Mouse (Mus musculus): Measurements from ENCODE around the gene Scn5a. TPM values are rescaled to one million over a fixed set of nuclear protein-coding genes. Genes with fewer than 3 reads are reported as not detected.
A peak's percentile ranks its signal among the peaks of the same experiment; 100 is the strongest.

The Scn5a gene
- polyA plus RNA-seq, 1 experiment from 2014 or later: 0.39 TPM

GRCm38 (mm10) chr9:119512993-119513392 is 65.8 kb downstream of the Scn5a start:
- WGBS: 94% methylated on average over 9 of the region's 9 CpGs
- no peak overlapping the region for H3K27ac ChIP-seq (ENCODE audit: low read depth, low read length)
- no peak overlapping the region for H3K4me3 ChIP-seq (ENCODE audit: low read depth, low read length)
- peaks cover 6% of the 10 kb centered on the region; the same call in 1 of the 2 replicates for H3K4me1 ChIP-seq (ENCODE audit: control insufficient read depth, insufficient read depth, low read length)
- no peaks in the 10 kb centered on the region for H3K27me3 ChIP-seq (replicated peaks; ENCODE audit: control insufficient read depth, insufficient read depth, low read length)
- H3K4me2 ChIP-seq (ENCODE audit: low read length): no peak overlapping the region
- H3K9me3 ChIP-seq (replicated peaks; ENCODE audit: control insufficient read depth, low read length): no peaks in the 10 kb centered on the region
- no peaks in the 10 kb centered on the region for H3K36me3 ChIP-seq (ENCODE audit: control insufficient read depth, insufficient read depth, low read length)
- H3K9ac ChIP-seq (ENCODE audit: low read length): no peak overlapping the region
- DNase-seq (ENCODE audit: low spot score) (no peak), ATAC-seq (no peak)

GRCm38 (mm10) chr9:119510902-119511301 is 67.9 kb downstream of the Scn5a start:
- WGBS: 35% methylated on average over 6 of the region's 6 CpGs
- ATAC-seq: peak; percentile 96
- no peaks in the 10 kb centered on the region for H3K4me1 ChIP-seq (ENCODE audit: control insufficient read depth, insufficient read depth, low read length)
- no peak overlapping the region for H3K4me3 ChIP-seq (ENCODE audit: low read depth, low read length)
- no peak overlapping the region for H3K27ac ChIP-seq (ENCODE audit: low read depth, low read length)
- H3K9ac ChIP-seq (ENCODE audit: low read length): no peak overlapping the region
- H3K36me3 ChIP-seq (ENCODE audit: control insufficient read depth, insufficient read depth, low read length): no peaks in the 10 kb centered on the region
- H3K4me2 ChIP-seq (ENCODE audit: low read length): no peak overlapping the region
- no peaks in the 10 kb centered on the region for H3K27me3 ChIP-seq (replicated peaks; ENCODE audit: control insufficient read depth, insufficient read depth, low read length)
- DNase-seq (ENCODE audit: low spot score): peak; percentile 93
- 0 out of 2 replicates have a peak, but pooled peaks cover 4% of the 10 kb centered on the region for H3K9me3 ChIP-seq (replicated peaks; ENCODE audit: control insufficient read depth, low read length)

GRCm38 (mm10) chr9:119504981-119505658 is 73.7 kb downstream of the Scn5a start:
- no peak for DNase-seq (ENCODE audit: low spot score)
- H3K9me3 ChIP-seq (replicated peaks; ENCODE audit: control insufficient read depth, low read length): 0 out of 2 replicates have a peak, but pooled peaks cover 4% of the 10 kb centered on the region
- ATAC-seq: no peak
- no peak overlapping the region for H3K4me3 ChIP-seq (ENCODE audit: low read depth, low read length)
- no peaks in the 10 kb centered on the region for H3K36me3 ChIP-seq (ENCODE audit: control insufficient read depth, insufficient read depth, low read length)
- H3K27ac ChIP-seq (ENCODE audit: low read depth, low read length): no peak overlapping the region
- no peak overlapping the region for H3K4me2 ChIP-seq (ENCODE audit: low read length)
- WGBS: 76% methylated on average over 11 of the region's 11 CpGs
- no peak overlapping the region for H3K9ac ChIP-seq (ENCODE audit: low read length)
- no peaks in the 10 kb centered on the region for H3K27me3 ChIP-seq (replicated peaks; ENCODE audit: control insufficient read depth, insufficient read depth, low read length)
- H3K4me1 ChIP-seq (ENCODE audit: control insufficient read depth, insufficient read depth, low read length): no peaks in the 10 kb centered on the region

- Histone ChIP-seq H3K27ac (ENCODE audit: low read depth, low read length) (no peak overlapping the region), H3K4me1 (ENCODE audit: control insufficient read depth, insufficient read depth, low read length) (no peaks in the 10 kb centered on the region), H3K4me2 (ENCODE audit: low read length) (no peak overlapping the region), H3K9ac (ENCODE audit: low read length) (no peak overlapping the region), H3K27me3 (replicated peaks; ENCODE audit: control insufficient read depth, insufficient read depth, low read length) (no peaks in the 10 kb centered on the region), H3K36me3 (ENCODE audit: control insufficient read depth, insufficient read depth, low read length) (no peaks in the 10 kb centered on the region), H3K9me3 (replicated peaks; ENCODE audit: control insufficient read depth, low read length) (0 out of 2 replicates have a peak, but pooled peaks cover 4% of the 10 kb centered on the region), H3K4me3 (ENCODE audit: low read depth, low read length) (no peak overlapping the region)
- WGBS: 96% methylated on average over 9 of the region's 9 CpGs
- DNase-seq (ENCODE audit: low spot score) (no peak), ATAC-seq (no peak)
Measured at GRCm38 (mm10) chr9:119503613-119504012, 75.2 kb downstream of the Scn5a start.

- WGBS: 93% methylated on average over 7 of the region's 7 CpGs
- ATAC-seq (no peak), DNase-seq (ENCODE audit: low spot score) (no peak)
- Histone ChIP-seq H3K4me2 (ENCODE audit: low read length) (no peak overlapping the region), H3K4me1 (ENCODE audit: control insufficient read depth, insufficient read depth, low read length) (no peaks in the 10 kb centered on the region; the same call in 1 of the 2 replicates), H3K27me3 (replicated peaks; ENCODE audit: control insufficient read depth, insufficient read depth, low read length) (no peaks in the 10 kb centered on the region), H3K4me3 (ENCODE audit: low read depth, low read length) (no peak overlapping the region), H3K9ac (ENCODE audit: low read length) (no peak overlapping the region), H3K36me3 (ENCODE audit: control insufficient read depth, insufficient read depth, low read length) (no peaks in the 10 kb centered on the region), H3K27ac (ENCODE audit: low read depth, low read length) (no peak overlapping the region), H3K9me3 (replicated peaks; ENCODE audit: control insufficient read depth, low read length) (no peaks in the 10 kb centered on the region)
Measured at GRCm38 (mm10) chr9:119498885-119499284, 79.9 kb downstream of the Scn5a start.

GRCm38 (mm10) chr9:119498247-119498607 is 80.6 kb downstream of the Scn5a start:
- H3K4me2 ChIP-seq (ENCODE audit: low read length): no peak overlapping the region
- DNase-seq (ENCODE audit: low spot score) (no peak), ATAC-seq (no peak)
- H3K27me3 ChIP-seq (replicated peaks; ENCODE audit: control insufficient read depth, insufficient read depth, low read length): no peaks in the 10 kb centered on the region
- H3K9me3 ChIP-seq (replicated peaks; ENCODE audit: control insufficient read depth, low read length): no peaks in the 10 kb centered on the region
- WGBS: 91% methylated on average over 9 of the region's 9 CpGs
- H3K4me3 ChIP-seq (ENCODE audit: low read depth, low read length): no peak overlapping the region
- no peaks in the 10 kb centered on the region; the same call in 1 of the 2 replicates for H3K4me1 ChIP-seq (ENCODE audit: control insufficient read depth, insufficient read depth, low read length)
- no peaks in the 10 kb centered on the region for H3K36me3 ChIP-seq (ENCODE audit: control insufficient read depth, insufficient read depth, low read length)
- H3K9ac ChIP-seq (ENCODE audit: low read length): no peak overlapping the region
- H3K27ac ChIP-seq (ENCODE audit: low read depth, low read length): no peak overlapping the region

GRCm38 (mm10) chr9:119497546-119498246 is 81.1 kb downstream of the Scn5a start:
- ATAC-seq: no peak
- H3K36me3 ChIP-seq (ENCODE audit: control insufficient read depth, insufficient read depth, low read length): no peaks in the 10 kb centered on the region

GRCm38 (mm10) chr9:119496960-119497359 is 81.9 kb downstream of the Scn5a start:
- Histone ChIP-seq H3K4me3 (ENCODE audit: low read depth, low read length) (no peak overlapping the region), H3K4me2 (ENCODE audit: low read length) (no peak overlapping the region), H3K36me3 (ENCODE audit: control insufficient read depth, insufficient read depth, low read length) (no peaks in the 10 kb centered on the region), H3K9me3 (replicated peaks; ENCODE audit: control insufficient read depth, low read length) (no peaks in the 10 kb centered on the region), H3K9ac (ENCODE audit: low read length) (no peak overlapping the region), H3K4me1 (ENCODE audit: control insufficient read depth, insufficient read depth, low read length) (no peaks in the 10 kb centered on the region; the same call in 1 of the 2 replicates), H3K27me3 (replicated peaks; ENCODE audit: control insufficient read depth, insufficient read depth, low read length) (no peaks in the 10 kb centered on the region), H3K27ac (ENCODE audit: low read depth, low read length) (no peak overlapping the region)
- DNase-seq (ENCODE audit: low spot score): no peak
- no peak for ATAC-seq
- 64% methylated on average over 5 of the region's 5 CpGs for WGBS

More at GRCm38 (mm10) chr9:119497546-119498246, 81.1 kb downstream of the Scn5a start:
- H3K4me2 ChIP-seq (ENCODE audit: low read length): no peak overlapping the region
- no peak overlapping the region for H3K4me3 ChIP-seq (ENCODE audit: low read depth, low read length)
- H3K9me3 ChIP-seq (replicated peaks; ENCODE audit: control insufficient read depth, low read length): no peaks in the 10 kb centered on the region
- DNase-seq (ENCODE audit: low spot score): no peak
- H3K27ac ChIP-seq (ENCODE audit: low read depth, low read length): no peak overlapping the region
- no peaks in the 10 kb centered on the region; the same call in 1 of the 2 replicates for H3K4me1 ChIP-seq (ENCODE audit: control insufficient read depth, insufficient read depth, low read length)
- H3K27me3 ChIP-seq (replicated peaks; ENCODE audit: control insufficient read depth, insufficient read depth, low read length): no peaks in the 10 kb centered on the region
- WGBS: 87% methylated on average over 15 of the region's 15 CpGs
- H3K9ac ChIP-seq (ENCODE audit: low read length): no peak overlapping the region

- no peak overlapping the region for H3K9ac ChIP-seq (ENCODE audit: low read length)
- H3K27me3 ChIP-seq (replicated peaks; ENCODE audit: control insufficient read depth, insufficient read depth, low read length): no peaks in the 10 kb centered on the region
- H3K4me2 ChIP-seq (ENCODE audit: low read length): no peak overlapping the region
- WGBS: 86% methylated on average over 9 of the region's 9 CpGs
- DNase-seq (ENCODE audit: low spot score) (no peak), ATAC-seq (no peak)
- H3K9me3 ChIP-seq (replicated peaks; ENCODE audit: control insufficient read depth, low read length): no peaks in the 10 kb centered on the region
- H3K36me3 ChIP-seq (ENCODE audit: control insufficient read depth, insufficient read depth, low read length): no peaks in the 10 kb centered on the region
- H3K27ac ChIP-seq (ENCODE audit: low read depth, low read length): no peak overlapping the region
- no peak overlapping the region for H3K4me3 ChIP-seq (ENCODE audit: low read depth, low read length)
- no peaks in the 10 kb centered on the region; the same call in 1 of the 2 replicates for H3K4me1 ChIP-seq (ENCODE audit: control insufficient read depth, insufficient read depth, low read length)
Measured at GRCm38 (mm10) chr9:119496354-119496753, 82.5 kb downstream of the Scn5a start.
